21 mouse cellular contexts compared by ENCODE assay signal in genomic region chr14:100324303-100324702, GRCm38 (mm10). TPM values are rescaled to one million over a fixed set of nuclear protein-coding genes. Genes with fewer than 3 reads are reported as not detected.
DNase-seq lines count a peak whose midpoint lies in the region; ATAC-seq and TF ChIP-seq lines count a peak whose summit lies in the region.
"Had no signal": no experiment of that assay in that cellular context is flagged by ENCODE, and none has a peak within 500 bp of the region (broad histone marks: within the 10 kb centered on the region; RNA-seq: fewer than 3 reads in every experiment).

No protein-coding gene starts in this region.

- H3K9me3 ChIP-seq in liver, embryonic 13.5 days (replicated peaks) = no peaks in the 10 kb centered on the region
- no peaks in the 10 kb centered on the region for H3K9me3 ChIP-seq in liver, postnatal 0 days (ENCODE audit: low read length)
- H3K9me3 ChIP-seq in intestine, embryonic 15.5 days = no peaks in the 10 kb centered on the region
- H3K9me3 ChIP-seq: embryonic facial prominence, embryonic 15.5 days; forebrain, embryonic 15.5 days had no signal

- no peak overlapping the region for H3K9ac ChIP-seq in liver, embryonic 13.5 days
- no peak overlapping the region for H3K9ac ChIP-seq in liver, postnatal 0 days (replicated peaks)
- H3K9ac ChIP-seq in intestine, embryonic 15.5 days = no peak overlapping the region
- H3K9ac ChIP-seq: embryonic facial prominence, embryonic 15.5 days; forebrain, embryonic 15.5 days; hindbrain, embryonic 13.5 days had no signal

- peak; percentile 19 to 78 for DNase-seq in adrenal gland, adult (ENCODE audit: inconsistent age in 2 of 2, low spot score in 1 of 2)
- no peak for DNase-seq in adrenal gland, adult 18-20 months (ENCODE audit: low spot score in 2 of 2)
- DNase-seq in adrenal gland, postnatal 10 days = peak; percentile 22
- no peak for DNase-seq in liver, embryonic 13.5 days
- DNase-seq in liver, postnatal 0 days = peak; percentile 24
- DNase-seq in yolk sac, embryonic 10.5 days (ENCODE audit: low spot score) = no peak
- DNase-seq: B cell, adult 2 months; cerebellum, adult 2 months; cerebellum, postnatal 10 days; gastrocnemius, postnatal 10 days; heart, adult 18-20 months; heart, postnatal 10 days had no signal

- H3K4me3 ChIP-seq in liver, embryonic 13.5 days (replicated peaks) = no peak overlapping the region
- H3K4me3 ChIP-seq in liver, postnatal 0 days (ENCODE audit: low read depth, low read length) = no peak overlapping the region
- H3K4me3 ChIP-seq in intestine, embryonic 15.5 days (replicated peaks) = no peak overlapping the region
- H3K4me3 ChIP-seq: embryonic facial prominence, embryonic 15.5 days; erythroblast, embryonic 14.5 days; forebrain, embryonic 15.5 days; heart, embryonic 10.5 days; hindbrain, embryonic 13.5 days had no signal

- H3K27me3 ChIP-seq in liver, embryonic 13.5 days = no peaks in the 10 kb centered on the region
- no peaks in the 10 kb centered on the region for H3K27me3 ChIP-seq in liver, postnatal 0 days (ENCODE audit: insufficient read depth, low read length)
- H3K27me3 ChIP-seq in intestine, embryonic 15.5 days (replicated peaks) = no peaks in the 10 kb centered on the region
- H3K27me3 ChIP-seq: embryonic facial prominence, embryonic 15.5 days; forebrain, embryonic 15.5 days; hindbrain, embryonic 13.5 days had no signal

- ATAC-seq in liver, embryonic 13.5 days (ENCODE audit: low read depth) = peak; percentile 78
- ATAC-seq in liver, postnatal 0 days = peak; percentile 91
- no peak for ATAC-seq in intestine, embryonic 15.5 days
- ATAC-seq: CD4-positive, CD25-positive, alpha-beta regulatory T cell, adult 4 months; forebrain, embryonic 15.5 days; hindbrain, postnatal 0 days had no signal

- H3K4me1 ChIP-seq in liver, embryonic 13.5 days (replicated peaks) = no peaks in the 10 kb centered on the region
- no peaks in the 10 kb centered on the region for H3K4me1 ChIP-seq in liver, postnatal 0 days (ENCODE audit: insufficient read depth)
- no peaks in the 10 kb centered on the region for H3K4me1 ChIP-seq in intestine, embryonic 15.5 days (replicated peaks)
- H3K4me1 ChIP-seq: embryonic facial prominence, embryonic 15.5 days; forebrain, embryonic 15.5 days; heart, embryonic 10.5 days; hindbrain, embryonic 13.5 days had no signal

- no peak overlapping the region for H3K4me2 ChIP-seq in liver, embryonic 13.5 days
- H3K4me2 ChIP-seq in liver, postnatal 0 days (ENCODE audit: low read depth, low read length) = no peak overlapping the region
- H3K4me2 ChIP-seq in intestine, embryonic 15.5 days (replicated peaks) = no peak overlapping the region
- H3K4me2 ChIP-seq: embryonic facial prominence, embryonic 15.5 days; forebrain, embryonic 15.5 days; hindbrain, embryonic 13.5 days had no signal

- 62% methylated on average over 7 of the region's 7 CpGs for WGBS in liver, embryonic 13.5 days (ENCODE audit: insufficient replicate concordance)
- 58% methylated on average over 7 of the region's 7 CpGs for WGBS in liver, postnatal 0 days (ENCODE audit: insufficient replicate concordance)
- 79% methylated on average over 7 of the region's 7 CpGs for WGBS in intestine, embryonic 15.5 days

- H3K27ac ChIP-seq in liver, embryonic 13.5 days = peak overlapping the region; percentile 13; the same call in 1 of the 2 replicates
- H3K27ac ChIP-seq in liver, postnatal 0 days (ENCODE audit: low read depth) = peak overlapping the region; percentile 63
- H3K27ac ChIP-seq in intestine, embryonic 15.5 days = no peak overlapping the region
- H3K27ac ChIP-seq: embryonic facial prominence, embryonic 15.5 days; forebrain, embryonic 15.5 days; heart, embryonic 10.5 days; hindbrain, embryonic 13.5 days; hindbrain, postnatal 0 days had no signal

- H3K36me3 ChIP-seq in liver, embryonic 13.5 days = no peaks in the 10 kb centered on the region
- no peaks in the 10 kb centered on the region for H3K36me3 ChIP-seq in liver, postnatal 0 days (replicated peaks; ENCODE audit: insufficient read depth, low read length)
- no peaks in the 10 kb centered on the region for H3K36me3 ChIP-seq in intestine, embryonic 15.5 days
- H3K36me3 ChIP-seq: embryonic facial prominence, embryonic 15.5 days; forebrain, embryonic 15.5 days; G1E; heart, embryonic 10.5 days; hindbrain, embryonic 13.5 days had no signal

- TF ChIP-seq EP300 in liver, postnatal 0 days (IDR thresholded peaks at IDR 0.05; ENCODE audit: low read depth) = peak; percentile 69; the same call in 1 of the 2 replicates

- no peak for TF ChIP-seq CTCF in liver, postnatal 0 days (IDR thresholded peaks at IDR 0.05; ENCODE audit: low read depth)

RNA-seq across cellular contexts. Expression of gene Klf12, which starts 39.8 kb away (rescaled TPM):
- 10 to 100 TPM; 12.2 to 17.0 TPM for total RNA-seq in adrenal gland, adult 18-20 months (2021)
- total RNA-seq in adrenal gland, postnatal 10 days (2021) = 10 to 100 TPM; 19.5 to 19.8 TPM
- 4.1 and 6.3 TPM in 2 replicates for polyA plus RNA-seq in liver, embryonic 13.5 days (2015; fragmentation: Nextera tagmentation; extraction: Ambion mirVana)
- polyA plus RNA-seq in liver, postnatal 0 days (2015; fragmentation: Nextera tagmentation; extraction: Ambion mirVana) = 5.2 and 7.1 TPM in 2 replicates
- polyA plus RNA-seq in intestine, embryonic 15.5 days (2015; fragmentation: Nextera tagmentation; extraction: Ambion mirVana) = 10.6 TPM in 2 replicates
- polyA plus RNA-seq: erythroblast, embryonic 14.5 days; G1E had no signal

Comparison
In these comparisons a context has a peak if more than half of its experiments do, and no peak if none do; other contexts are left out.
1. DNase-seq: peak in adrenal gland, adult (2 of 2), adrenal gland, postnatal 10 days (single experiment) and liver, postnatal 0 days (single experiment); none in adrenal gland, adult 18-20 months (0 of 2), liver, embryonic 13.5 days (single experiment) and yolk sac, embryonic 10.5 days (single experiment).